Mouse (Mus musculus): Measurements from ENCODE around the gene Med7.

The Med7 gene

GRCm38 (mm10) chr11:46430123-46430522 lies 6.6 kb upstream of the Med7 start:
- DNase-seq = no peak

- DNase-seq = peak; percentile 87
These were observed 5.6 kb upstream of the Med7 start for GRCm38 (mm10) chr11:46431129-46431528.

- no peak for DNase-seq
These were observed 1.4 kb upstream of the Med7 start for GRCm38 (mm10) chr11:46435363-46435762.

- peak; percentile 30 for DNase-seq
These were observed 805 bp downstream of the Med7 start for GRCm38 (mm10) chr11:46437459-46438000.

- DNase-seq = no peak
These were observed 2.3 kb downstream of the Med7 start for GRCm38 (mm10) chr11:46439005-46439543.

- DNase-seq = no peak
These were observed 5.0 kb downstream of the Med7 start for GRCm38 (mm10) chr11:46441774-46442173.

GRCm38 (mm10) chr11:46443152-46443551 lies 6.4 kb downstream of the Med7 start:
- DNase-seq = no peak

GRCm38 (mm10) chr11:46443979-46444378 lies 7.3 kb downstream of the Med7 start:
- DNase-seq = no peak

GRCm38 (mm10) chr11:46446150-46446549 lies 9.4 kb downstream of the Med7 start:
- no peak for DNase-seq

GRCm38 (mm10) chr11:46447644-46448484 lies 11.1 kb downstream of the Med7 start:
- no peak for DNase-seq

- DNase-seq = no peak
These were observed 12.8 kb downstream of the Med7 start for GRCm38 (mm10) chr11:46449461-46450080.

GRCm38 (mm10) chr11:46454453-46455045 lies 17.8 kb downstream of the Med7 start, which contains the start of gene Havcr2:
Gene Havcr2 (plus strand): TSS chr11:46454935.
- DNase-seq = no peak

GRCm38 (mm10) chr11:46459960-46460359 lies 23.2 kb downstream of the Med7 start:
- DNase-seq = no peak

- DNase-seq = no peak
These were observed 24.6 kb downstream of the Med7 start for GRCm38 (mm10) chr11:46461362-46461761.

GRCm38 (mm10) chr11:46461931-46462330 lies 25.2 kb downstream of the Med7 start:
- no peak for DNase-seq

GRCm38 (mm10) chr11:46466878-46467277 lies 30.2 kb downstream of the Med7 start:
- DNase-seq = no peak

- no peak for DNase-seq
These were observed 37.5 kb downstream of the Med7 start for GRCm38 (mm10) chr11:46474220-46474619.

GRCm38 (mm10) chr11:46479311-46479710 lies 42.6 kb downstream of the Med7 start:
- no peak for DNase-seq

GRCm38 (mm10) chr11:46480517-46480916 lies 43.8 kb downstream of the Med7 start:
- DNase-seq = no peak

GRCm38 (mm10) chr11:46488231-46488630 lies 51.5 kb downstream of the Med7 start:
- DNase-seq = no peak

- DNase-seq = no peak
These were observed 51.9 kb downstream of the Med7 start for GRCm38 (mm10) chr11:46488650-46489049.

Measured in cerebellum, adult 9-10 months (tissue).